Mouse (Mus musculus): ENCODE results near the gene Klf6. TPM values are rescaled to one million over a fixed set of nuclear protein-coding genes. Genes with fewer than 3 reads are reported as not detected.

Klf6 gene
- polyA plus RNA-seq, 1 experiment from 2014 or later, result 63.8 TPM

- Histone ChIP-seq H3K27me3 (no peaks in the 10 kb centered on the region), H3K4me1 (no peaks in the 10 kb centered on the region), H3K27ac (no peak overlapping the region), H3K9me3 (no peaks in the 10 kb centered on the region), H3K4me2 (no peak overlapping the region), H3K9ac (no peak overlapping the region), H3K36me3 (replicated peaks) (no peaks in the 10 kb centered on the region), H3K4me3 (replicated peaks) (no peak overlapping the region)
- 36% methylated on average over 2 of the region's 2 CpGs for WGBS
- no peak for ATAC-seq (ENCODE audit: low FRiP score)
Observed at GRCm38 (mm10) chr13:5843829-5844228, 17.5 kb upstream of the Klf6 start.

DNA sequence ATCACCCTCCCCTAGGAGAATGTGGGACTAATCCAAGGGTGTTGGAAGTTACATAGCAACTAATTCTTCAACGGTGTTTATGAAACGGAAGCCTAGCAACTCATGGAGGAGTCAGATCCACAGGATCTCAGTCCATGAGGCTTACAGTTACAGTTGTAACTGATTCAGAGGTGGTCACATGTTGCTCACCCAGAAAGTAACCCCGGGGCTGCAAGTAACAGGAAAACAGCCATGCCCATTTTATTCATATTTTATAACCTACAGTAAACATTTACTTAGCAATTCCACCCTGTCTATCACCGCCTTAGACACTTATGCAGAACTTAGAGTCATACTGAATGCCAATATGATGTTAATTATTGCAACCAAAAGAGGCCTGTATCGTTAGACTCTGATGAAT lies 16.9 kb upstream of the Klf6 start:
- Histone ChIP-seq H3K9ac (no peak overlapping the region), H3K9me3 (no peaks in the 10 kb centered on the region), H3K4me2 (no peak overlapping the region), H3K4me1 (no peaks in the 10 kb centered on the region), H3K27ac (no peak overlapping the region), H3K36me3 (replicated peaks) (no peaks in the 10 kb centered on the region), H3K4me3 (replicated peaks) (no peak overlapping the region), H3K27me3 (no peaks in the 10 kb centered on the region)
- no peak for ATAC-seq (ENCODE audit: low FRiP score)
- 91% methylated on average over 5 of the region's 5 CpGs for WGBS

DNA sequence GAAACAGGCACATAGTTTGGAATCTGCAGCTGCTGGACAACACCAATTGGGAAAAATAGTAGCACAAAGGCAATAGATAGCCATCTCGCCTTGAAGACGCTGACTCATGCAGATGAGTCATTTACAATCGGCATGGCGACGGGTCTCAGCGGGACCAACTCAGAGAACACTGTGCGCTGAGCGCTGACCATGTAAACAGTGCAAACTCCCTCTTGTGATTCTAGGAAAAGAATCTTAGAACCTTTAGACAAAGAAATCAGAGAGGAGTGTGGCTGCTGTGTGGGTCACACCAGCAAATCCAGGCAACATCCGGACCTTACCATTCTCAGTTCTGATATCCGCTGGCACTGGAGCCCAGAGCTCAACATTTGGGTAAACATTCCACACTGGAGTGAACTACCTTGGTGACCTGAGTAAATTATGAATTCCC lies 16.1 kb upstream of the Klf6 start:
- H3K9ac ChIP-seq, result no peak overlapping the region
- H3K27me3 ChIP-seq, result no peaks in the 10 kb centered on the region
- no peak overlapping the region for H3K27ac ChIP-seq
- H3K9me3 ChIP-seq, result no peaks in the 10 kb centered on the region
- no peaks in the 10 kb centered on the region for H3K4me1 ChIP-seq
- 66% methylated on average over 10 of the region's 10 CpGs for WGBS
- no peaks in the 10 kb centered on the region for H3K36me3 ChIP-seq (replicated peaks)
- ATAC-seq (ENCODE audit: low FRiP score), result no peak
- H3K4me2 ChIP-seq, result no peak overlapping the region
- no peak overlapping the region for H3K4me3 ChIP-seq (replicated peaks)

DNA sequence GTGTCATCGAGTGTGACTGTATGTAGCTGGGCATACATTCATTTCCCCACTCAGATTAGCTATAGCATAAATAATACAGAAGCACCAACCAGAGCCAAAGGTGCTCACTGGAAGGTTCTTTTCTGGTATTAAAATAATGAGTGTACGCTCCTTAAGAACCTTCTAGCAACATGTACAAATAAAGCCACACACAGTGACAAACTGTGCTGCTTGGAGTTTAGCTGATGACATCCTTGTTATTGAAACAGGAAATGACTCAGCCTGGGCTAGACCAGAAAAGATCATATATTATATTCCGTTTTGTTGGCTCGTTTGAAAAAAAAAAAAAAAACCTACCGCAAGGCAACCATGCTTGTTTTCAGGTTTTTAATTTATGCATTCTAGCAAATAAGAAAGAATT lies 15.7 kb upstream of the Klf6 start:
- no peaks in the 10 kb centered on the region for H3K9me3 ChIP-seq
- WGBS, result 94% methylated on average over 5 of the region's 5 CpGs

GRCm38 (mm10) chr13:5846860-5847259 lies 14.4 kb upstream of the Klf6 start:
- H3K27ac ChIP-seq, result no peak overlapping the region
- 80% methylated on average over 4 of the region's 4 CpGs for WGBS
- ATAC-seq (ENCODE audit: low FRiP score), result no peak
- H3K36me3 ChIP-seq (replicated peaks), result no peaks in the 10 kb centered on the region
- no peaks in the 10 kb centered on the region for H3K4me1 ChIP-seq
- H3K27me3 ChIP-seq, result no peaks in the 10 kb centered on the region
- no peak overlapping the region for H3K4me2 ChIP-seq
- H3K4me3 ChIP-seq (replicated peaks), result no peak overlapping the region
- H3K9ac ChIP-seq, result no peak overlapping the region
- H3K9me3 ChIP-seq, result no peaks in the 10 kb centered on the region

More for the DNA sequence above, 15.7 kb upstream of the Klf6 start:
- ATAC-seq (ENCODE audit: low FRiP score), result no peak
- Histone ChIP-seq H3K4me1 (no peaks in the 10 kb centered on the region), H3K4me3 (replicated peaks) (no peak overlapping the region), H3K4me2 (no peak overlapping the region), H3K36me3 (replicated peaks) (no peaks in the 10 kb centered on the region), H3K27ac (no peak overlapping the region), H3K27me3 (no peaks in the 10 kb centered on the region), H3K9ac (no peak overlapping the region)

DNA sequence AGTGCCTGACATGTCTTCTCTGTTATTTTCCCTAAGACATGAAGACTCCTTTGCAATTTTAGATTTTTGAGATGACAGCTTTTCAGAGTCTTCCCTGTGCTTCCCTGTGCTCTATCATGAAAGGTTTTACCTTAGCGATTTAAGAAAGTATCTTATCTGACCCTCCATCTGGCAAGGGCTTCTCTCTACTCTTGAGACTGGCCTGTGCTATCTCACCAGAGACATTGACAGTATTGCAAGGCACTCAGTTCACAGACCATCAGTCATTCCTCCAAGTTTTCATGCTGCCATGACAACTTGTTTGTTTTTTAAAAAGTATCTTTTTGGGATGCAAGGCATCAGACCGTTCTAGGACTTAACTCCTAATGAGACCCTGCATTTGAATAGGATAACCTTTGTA lies 13.5 kb upstream of the Klf6 start:
- H3K9ac ChIP-seq, result no peak overlapping the region
- 81% methylated on average over 2 of the region's 2 CpGs for WGBS
- no peak for ATAC-seq (ENCODE audit: low FRiP score)
- no peak overlapping the region for H3K4me3 ChIP-seq (replicated peaks)
- no peaks in the 10 kb centered on the region for H3K9me3 ChIP-seq
- no peaks in the 10 kb centered on the region for H3K36me3 ChIP-seq (replicated peaks)
- no peak overlapping the region for H3K4me2 ChIP-seq
- H3K27me3 ChIP-seq, result no peaks in the 10 kb centered on the region
- no peaks in the 10 kb centered on the region for H3K4me1 ChIP-seq
- no peak overlapping the region for H3K27ac ChIP-seq

- peak; percentile 50 for ATAC-seq (ENCODE audit: low FRiP score)
- WGBS, result under 1% methylated on average over 23 of the region's 27 CpGs
- H3K9ac ChIP-seq, result peak overlapping the region; percentile 71
- peaks cover 20% of the 10 kb centered on the region for H3K4me1 ChIP-seq
- peak overlapping the region; percentile 96 for H3K27ac ChIP-seq
- H3K9me3 ChIP-seq, result no peaks in the 10 kb centered on the region
- H3K36me3 ChIP-seq (replicated peaks), result peaks cover 9% of the 10 kb centered on the region
- H3K4me2 ChIP-seq, result peak overlapping the region; percentile 55
- no peaks in the 10 kb centered on the region for H3K27me3 ChIP-seq
- H3K4me3 ChIP-seq (replicated peaks), result peak overlapping the region; percentile 68
Observed at GRCm38 (mm10) chr13:5860651-5861156, 578 bp upstream of the Klf6 start.

GRCm38 (mm10) chr13:5862003-5862625 lies 832 bp downstream of the Klf6 start:
- Histone ChIP-seq H3K4me2 (peak overlapping the region; percentile 64), H3K4me3 (replicated peaks) (peak overlapping the region; percentile 68), H3K27me3 (no peaks in the 10 kb centered on the region), H3K27ac (peak overlapping the region; percentile 92), H3K4me1 (peaks cover 20% of the 10 kb centered on the region), H3K36me3 (replicated peaks) (peaks cover 23% of the 10 kb centered on the region), H3K9ac (peak overlapping the region; percentile 70), H3K9me3 (no peaks in the 10 kb centered on the region)
- ATAC-seq (ENCODE audit: low FRiP score), result no peak
- under 1% methylated on average over 20 of the region's 20 CpGs for WGBS

DNA sequence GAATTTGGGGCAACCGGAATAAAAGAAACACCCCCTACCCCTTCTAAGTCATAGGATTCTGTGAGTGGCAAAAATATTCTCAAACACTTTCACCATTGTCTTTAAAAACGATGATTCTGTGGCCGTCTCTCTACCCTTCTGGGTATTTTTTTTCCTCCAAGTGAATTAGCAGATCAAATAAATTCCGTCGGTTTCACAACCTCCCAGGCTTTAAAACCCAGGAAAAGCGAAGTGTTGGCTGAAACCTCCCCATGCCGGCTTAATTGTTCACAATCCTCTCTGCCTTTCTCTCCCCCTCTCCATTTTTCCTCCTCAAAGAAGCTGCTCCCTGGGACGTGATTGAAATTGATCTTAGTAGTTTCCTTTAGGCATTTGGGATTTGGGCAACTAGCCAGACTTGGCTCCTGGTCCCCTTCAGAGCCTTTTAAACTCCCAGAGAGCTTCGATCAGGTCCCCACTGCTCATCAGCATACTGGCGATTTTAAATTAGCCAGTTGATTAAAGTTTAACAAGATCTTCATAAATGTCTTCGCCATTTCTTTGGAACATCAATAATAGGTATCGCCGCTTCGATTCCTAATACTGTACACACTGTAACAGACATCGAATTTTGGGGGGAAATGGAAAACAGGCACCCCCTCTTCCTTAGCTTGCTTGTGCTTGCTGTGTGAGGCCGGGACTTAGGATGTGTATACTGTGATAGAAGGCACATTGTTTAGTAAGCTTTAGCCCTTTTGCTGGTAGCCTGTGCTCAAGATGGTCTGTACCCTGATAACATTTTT lies 1.5 kb downstream of the Klf6 start:
- Histone ChIP-seq H3K4me2 (peak overlapping the region; percentile 64), H3K4me1 (peaks cover 20% of the 10 kb centered on the region), H3K9me3 (no peaks in the 10 kb centered on the region), H3K9ac (peak overlapping the region; percentile 70), H3K27ac (peak overlapping the region; percentile 92), H3K27me3 (no peaks in the 10 kb centered on the region), H3K36me3 (replicated peaks) (peaks cover 28% of the 10 kb centered on the region), H3K4me3 (replicated peaks) (peak overlapping the region; percentile 68)
- WGBS, result 5% methylated on average over 16 of the region's 16 CpGs
- ATAC-seq (ENCODE audit: low FRiP score), result no peak

- Histone ChIP-seq H3K9ac (peak overlapping the region; percentile 70), H3K4me1 (peaks cover 20% of the 10 kb centered on the region), H3K36me3 (replicated peaks) (peaks cover 34% of the 10 kb centered on the region), H3K27me3 (no peaks in the 10 kb centered on the region), H3K9me3 (no peaks in the 10 kb centered on the region), H3K4me2 (peak overlapping the region; percentile 64), H3K27ac (peak overlapping the region; percentile 92), H3K4me3 (replicated peaks) (peak overlapping the region; percentile 68)
- WGBS, result 8% methylated on average over 5 of the region's 5 CpGs
- ATAC-seq (ENCODE audit: low FRiP score), result no peak
Observed at GRCm38 (mm10) chr13:5863408-5863891, 2.2 kb downstream of the Klf6 start.

GRCm38 (mm10) chr13:5864265-5865097 lies 3.2 kb downstream of the Klf6 start:
- H3K4me2 ChIP-seq, result peak overlapping the region; percentile 64
- peaks cover 23% of the 10 kb centered on the region for H3K4me1 ChIP-seq
- no peak overlapping the region for H3K9ac ChIP-seq
- H3K4me3 ChIP-seq (replicated peaks), result peak overlapping the region; percentile 29
- H3K27me3 ChIP-seq, result no peaks in the 10 kb centered on the region
- H3K36me3 ChIP-seq (replicated peaks), result peaks cover 38% of the 10 kb centered on the region
- WGBS, result 77% methylated on average over 10 of the region's 10 CpGs
- no peak for ATAC-seq (ENCODE audit: low FRiP score)
- no peaks in the 10 kb centered on the region for H3K9me3 ChIP-seq
- peak overlapping the region; percentile 42; the same call in 1 of the 2 replicates for H3K27ac ChIP-seq

DNA sequence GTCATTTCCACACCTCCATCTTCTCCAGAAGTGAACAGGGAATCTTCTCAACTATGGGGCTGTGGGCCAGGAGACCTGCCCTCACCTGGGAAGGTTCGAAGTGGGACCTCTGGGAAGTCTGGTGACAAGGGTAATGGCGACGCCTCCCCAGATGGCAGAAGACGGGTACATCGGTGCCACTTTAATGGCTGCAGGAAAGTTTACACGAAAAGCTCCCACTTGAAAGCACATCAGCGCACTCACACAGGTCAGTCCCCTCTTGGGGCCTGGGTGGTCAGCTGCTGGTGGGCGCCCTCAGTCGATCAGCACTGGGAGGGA lies 3.8 kb downstream of the Klf6 start:
- Histone ChIP-seq H3K9me3 (no peaks in the 10 kb centered on the region), H3K4me1 (peaks cover 28% of the 10 kb centered on the region)

More for the DNA sequence above, 3.8 kb downstream of the Klf6 start:
- Histone ChIP-seq H3K4me3 (replicated peaks) (no peak overlapping the region), H3K4me2 (no peak overlapping the region; the same call in 1 of the 2 replicates), H3K9ac (no peak overlapping the region), H3K27me3 (no peaks in the 10 kb centered on the region), H3K36me3 (replicated peaks) (peaks cover 38% of the 10 kb centered on the region), H3K27ac (no peak overlapping the region)
- no peak for ATAC-seq (ENCODE audit: low FRiP score)
- WGBS, result 97% methylated on average over 9 of the region's 9 CpGs

Data from forebrain, embryonic 12.5 days (tissue).